17 mouse cellular contexts compared by ENCODE assay signal in the genomic region with DNA sequence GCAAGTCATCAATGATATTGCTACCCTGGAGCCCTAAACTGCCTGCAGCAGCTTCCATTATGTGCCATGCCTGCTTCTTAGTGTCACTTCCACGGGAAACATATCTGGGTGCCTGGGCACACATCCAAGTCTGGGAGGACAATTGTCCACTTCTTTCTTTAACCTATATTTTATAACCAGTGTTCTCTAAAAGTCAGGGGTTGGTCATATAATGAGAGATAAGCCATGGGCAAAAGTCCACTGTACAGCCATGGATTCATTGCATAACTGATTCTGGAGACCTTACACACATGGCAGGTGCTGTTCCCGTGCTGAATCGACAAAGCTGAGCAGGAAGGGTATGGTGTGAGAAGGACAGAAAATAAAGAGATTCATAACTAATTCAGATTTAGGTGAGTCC.
"Had no signal": no experiment of that assay in that cellular context is flagged by ENCODE, and none has a peak within 500 bp of the region (broad histone marks: within the 10 kb centered on the region; RNA-seq: fewer than 3 reads in every experiment).

No protein-coding gene starts in this region.

- H3K4me3 ChIP-seq: limb, embryonic 12.5 days; limb, embryonic 15.5 days; liver, embryonic 13.5 days had no signal

- H3K27ac ChIP-seq: kidney, postnatal 0 days; limb, embryonic 12.5 days; limb, embryonic 15.5 days; liver, embryonic 13.5 days had no signal

- H3K9ac ChIP-seq: limb, embryonic 12.5 days; limb, embryonic 15.5 days; liver, embryonic 13.5 days had no signal

- DNase-seq: kidney, adult 2 months; kidney, postnatal 25 days; left cerebral cortex, postnatal 4 days; liver, embryonic 13.5 days; lung, adult 2 months; lung, postnatal 14 days; lung, postnatal 4 days; midbrain, embryonic 14.5 days; right cerebral cortex, adult 18-20 months; right cerebral cortex, postnatal 14 days; right cerebral cortex, postnatal 4 days; thymus, adult 18-20 months; thymus, postnatal 36 days had no signal

- H3K27me3 ChIP-seq: limb, embryonic 12.5 days; limb, embryonic 15.5 days; liver, embryonic 13.5 days had no signal

- H3K4me2 ChIP-seq: limb, embryonic 12.5 days; limb, embryonic 15.5 days; liver, embryonic 13.5 days; midbrain, embryonic 11.5 days had no signal

- H3K4me1 ChIP-seq: limb, embryonic 12.5 days; limb, embryonic 15.5 days; liver, embryonic 13.5 days had no signal

- H3K36me3 ChIP-seq: limb, embryonic 12.5 days; limb, embryonic 15.5 days; liver, embryonic 13.5 days had no signal

- H3K9me3 ChIP-seq: limb, embryonic 12.5 days; limb, embryonic 15.5 days; liver, embryonic 13.5 days had no signal
